Mouse (Mus musculus) embryo, embryonic 11.5 days (tissue): Measurements from ENCODE around the gene Cebpzos.

Experiments
- DNase-seq: peaks from one replicate; pipeline ENCODE4 v3.0.0-alpha.2; 2012; ENCODE audit warnings: low read depth, low spot score

Gene Cebpzos

GRCm38 (mm10) chr17:78937229-78937853 lies 21.0 kb downstream of the Cebpzos start:
- no peak for DNase-seq

- DNase-seq, result no peak
These were observed 22.6 kb downstream of the Cebpzos start for GRCm38 (mm10) chr17:78938927-78939326.

GRCm38 (mm10) chr17:78942579-78942978 lies 26.3 kb downstream of the Cebpzos start:
- no peak for DNase-seq

GRCm38 (mm10) chr17:78951225-78951624 lies 34.9 kb downstream of the Cebpzos start:
- DNase-seq, result no peak

- DNase-seq, result no peak
These were observed 35.8 kb downstream of the Cebpzos start for GRCm38 (mm10) chr17:78952070-78952469.

DNA sequence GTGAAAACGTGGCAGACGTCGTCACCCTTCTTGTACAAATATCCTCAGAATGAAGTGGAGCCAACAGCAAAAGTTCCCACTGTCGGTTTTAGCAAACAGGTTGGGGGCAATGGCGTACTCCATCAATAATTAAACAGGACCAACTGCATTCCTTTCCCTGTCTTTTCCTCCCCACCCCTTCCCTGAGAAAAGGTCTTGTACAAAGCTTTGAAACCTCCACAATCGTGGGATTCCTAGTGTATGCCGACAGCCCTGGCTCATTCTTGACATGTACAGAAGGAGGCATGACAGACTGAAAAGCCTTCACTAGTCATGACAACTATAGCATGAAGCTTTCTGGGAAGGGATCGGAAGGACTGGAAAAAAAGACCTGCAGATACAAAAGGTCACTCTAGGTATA lies 36.9 kb downstream of the Cebpzos start:
- DNase-seq, result no peak

DNA sequence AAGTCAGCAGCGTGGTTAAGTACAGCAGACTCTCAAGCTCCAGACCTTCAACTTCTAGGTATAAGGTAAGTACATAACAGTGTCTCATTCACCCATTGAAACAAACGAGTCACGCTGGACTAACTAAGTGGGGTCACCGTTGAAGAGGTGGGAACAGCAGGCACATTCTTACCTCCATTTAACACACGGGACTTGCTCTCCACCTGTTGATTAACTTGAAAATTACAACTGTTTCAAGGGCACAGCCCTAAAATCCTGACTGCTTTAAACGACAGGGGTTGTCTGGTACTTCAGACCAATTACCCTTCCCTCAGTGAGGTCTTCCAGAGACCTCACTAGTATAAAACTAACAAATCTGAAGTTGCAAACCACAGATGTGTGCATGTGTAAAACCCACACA lies 43.2 kb downstream of the Cebpzos start:
- DNase-seq, result no peak

- no peak for DNase-seq
These were observed 48.1 kb downstream of the Cebpzos start for GRCm38 (mm10) chr17:78964387-78964786.

DNA sequence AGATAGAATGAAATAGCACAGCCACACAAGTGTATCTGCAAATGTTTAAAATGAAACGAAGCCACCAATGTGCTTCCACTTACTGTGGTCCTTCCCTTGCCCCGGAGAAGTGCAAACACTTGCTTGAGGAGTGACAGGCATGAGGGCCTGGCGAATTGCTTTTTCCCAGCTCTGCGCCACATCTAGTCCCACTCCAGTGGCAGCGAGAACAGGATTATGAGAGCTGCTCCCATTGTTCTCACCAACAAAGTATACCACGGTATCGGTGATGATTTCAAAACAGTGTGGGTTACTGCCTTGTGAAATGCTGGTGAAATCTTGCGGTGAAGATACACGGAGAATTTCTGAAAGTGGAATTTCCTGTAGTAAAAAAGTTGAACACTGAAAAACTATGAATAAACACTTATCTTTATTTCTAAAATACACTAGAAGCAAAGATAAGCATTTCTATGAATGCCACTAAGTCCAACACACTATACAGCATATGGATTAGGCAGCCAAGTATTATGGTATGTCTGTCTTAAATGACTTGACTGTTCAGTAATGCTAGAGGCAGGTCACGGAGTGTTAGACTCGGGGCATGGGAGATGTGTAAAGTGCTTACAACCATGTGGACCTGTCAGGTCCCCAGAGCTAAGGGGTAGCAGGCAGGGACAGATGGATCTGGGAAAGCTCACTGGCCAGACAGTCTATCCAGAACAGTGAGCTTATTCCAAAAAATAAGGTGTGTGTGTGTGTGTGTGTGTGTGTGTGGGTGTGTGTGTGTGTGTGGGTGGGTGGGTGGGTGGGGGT lies 50.0 kb downstream of the Cebpzos start:
- no peak for DNase-seq

DNA sequence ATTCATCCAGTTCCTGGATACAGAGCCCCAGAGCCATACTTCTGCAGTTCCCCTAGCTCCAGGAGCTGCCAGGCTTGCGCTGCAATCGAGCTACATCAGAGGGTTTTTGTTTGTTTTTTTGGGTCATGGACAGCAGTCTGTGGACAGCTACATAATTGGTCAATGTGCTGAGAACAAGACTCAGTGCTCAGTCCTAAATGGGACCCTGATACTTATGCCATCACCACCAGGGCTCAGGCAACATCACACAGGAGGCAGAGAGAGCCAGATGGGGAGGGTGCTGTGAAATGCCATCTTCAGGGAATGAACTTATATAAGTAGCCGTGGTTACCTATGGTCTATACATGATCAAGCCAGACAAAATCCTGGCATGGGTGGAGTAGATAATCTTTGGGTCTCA lies 52.2 kb downstream of the Cebpzos start:
- DNase-seq, result no peak
